Mouse (Mus musculus) heart, adult 8-10 months (tissue): Measurements from ENCODE around the gene Prss1. TPM values are rescaled to one million over a fixed set of nuclear protein-coding genes. Genes with fewer than 3 reads are reported as not detected.
"Not testable (repeated sequence)": the region's sequence is repeated elsewhere in the genome, so short reads cannot be mapped to it uniquely, and the experiment has no call there.

Experiments used
- DNase-seq: peaks from one replicate; pipeline ENCODE4 v3.0.0; 2022; ENCODE audit warnings: low spot score
- total RNA-seq, 4 experiments: library from RNA; stranded (reverse); gene quantifications; 2 replicates each; pipeline ENCODE4 v1.2.4; 2022

The Prss1 gene
- not detected for total RNA-seq

GRCm38 (mm10) chr6:41458632-41459031 lies at the start of gene Prss1:
Gene Prss1 (plus strand): TSS chr6:41458932.
- not testable (repeated sequence) for DNase-seq

GRCm38 (mm10) chr6:41442261-41442660 lies 16.5 kb upstream of the Prss1 start:
- DNase-seq = not testable (repeated sequence)

GRCm38 (mm10) chr6:41446045-41446444 lies 12.7 kb upstream of the Prss1 start, which contains the start of gene Gm10334:
Gene Gm10334 (minus strand): TSS chr6:41446145.
- DNase-seq = not testable (repeated sequence)

GRCm38 (mm10) chr6:41499374-41499773 lies 40.6 kb downstream of the Prss1 start:
- DNase-seq = no peak

GRCm38 (mm10) chr6:41504915-41505314 lies 46.2 kb downstream of the Prss1 start:
- DNase-seq = no peak

- DNase-seq = no peak
These were observed 46.6 kb downstream of the Prss1 start for GRCm38 (mm10) chr6:41505323-41505722.

Other genes with a start within 250 kb of the Prss1 start
- not detected for gene Try4, start 156.7 kb upstream of the Prss1 start, total RNA-seq
- not detected for gene Try5, start 142.1 kb upstream of the Prss1 start, total RNA-seq
- gene Try10, start 104.8 kb upstream of the Prss1 start, total RNA-seq = not detected
- not detected for gene Prss3, start 81.3 kb upstream of the Prss1 start, total RNA-seq
- not detected for gene Gm5771, start 66.6 kb upstream of the Prss1 start, total RNA-seq
- gene Gm10334, start 12.8 kb upstream of the Prss1 start, total RNA-seq = not detected
- not detected for gene Prss2, start 62.9 kb downstream of the Prss1 start, total RNA-seq
- 1 to 10 TPM in 2 of 4 experiments, under 1 TPM in 2; 0.41 to 1.7 (median 1.1) TPM for gene Ephb6, start 146.6 kb downstream of the Prss1 start, total RNA-seq
- gene Trpv6, start 177.5 kb downstream of the Prss1 start, total RNA-seq = not detected
- not detected for gene Trpv5, start 221.8 kb downstream of the Prss1 start, total RNA-seq
- not detected for gene Llcfc1, start 225.5 kb downstream of the Prss1 start, total RNA-seq
- gene Kel, start 245.4 kb downstream of the Prss1 start, total RNA-seq = under 1 TPM in 1 of 4 experiments, not detected in 3; 0.11 TPM